Mouse (Mus musculus): Measurements from ENCODE around the gene Epb41.
A peak's percentile ranks its signal among the peaks of the same experiment; 100 is the strongest.

The Epb41 gene

DNA sequence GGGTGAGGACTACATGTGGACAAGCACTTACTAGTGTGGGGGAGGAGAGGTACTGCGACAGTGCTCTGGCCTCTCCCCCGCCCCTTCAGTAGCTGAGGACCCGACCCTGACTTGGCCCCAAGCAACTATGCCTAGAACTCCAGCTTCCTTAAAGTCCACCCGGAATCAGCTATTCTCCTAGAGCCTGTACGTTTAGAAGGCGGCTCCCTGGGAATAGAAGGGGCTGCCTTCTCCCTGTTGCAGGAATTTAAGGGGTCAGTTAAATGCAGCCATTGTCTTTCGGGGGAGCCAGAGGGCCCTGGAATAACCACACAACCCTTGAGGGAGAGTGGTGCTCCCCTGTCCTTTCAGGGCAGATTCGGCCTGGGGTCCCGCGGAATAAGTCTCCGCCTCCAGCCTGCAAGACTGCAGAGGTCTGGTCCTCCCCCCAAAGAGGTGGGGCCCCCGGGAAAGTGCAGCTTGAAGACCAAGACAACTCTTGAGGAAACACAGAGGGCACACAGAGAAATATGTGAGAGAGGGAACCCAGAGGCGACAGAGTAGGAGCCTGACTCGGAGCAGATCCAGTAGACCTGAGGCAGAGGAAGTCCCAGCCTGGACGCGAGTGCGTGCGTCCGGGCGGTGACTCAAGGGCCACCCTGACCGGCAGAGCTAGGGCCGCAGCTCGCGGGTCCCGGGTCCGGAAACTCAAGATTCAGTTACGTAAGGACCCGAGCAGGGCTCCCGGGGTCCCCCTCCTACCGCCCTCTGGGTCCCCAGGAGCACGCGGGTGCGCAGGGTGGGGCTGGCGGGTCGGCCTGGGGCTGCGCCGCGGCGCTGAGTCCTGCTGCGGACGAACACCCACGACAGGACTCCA, 816 bp downstream of the Epb41 start, which contains the start of gene Gm10300:
Gm10300 (plus strand) TSS at position 621 of the 856 bp plus-strand sequence.
- DNase-seq (ENCODE audit: low read depth, low spot score): no peak

- no peak for DNase-seq (ENCODE audit: low read depth, low spot score)
Measured at GRCm38 (mm10) chr4:132072946-132073345, 2.2 kb downstream of the Epb41 start.

DNA sequence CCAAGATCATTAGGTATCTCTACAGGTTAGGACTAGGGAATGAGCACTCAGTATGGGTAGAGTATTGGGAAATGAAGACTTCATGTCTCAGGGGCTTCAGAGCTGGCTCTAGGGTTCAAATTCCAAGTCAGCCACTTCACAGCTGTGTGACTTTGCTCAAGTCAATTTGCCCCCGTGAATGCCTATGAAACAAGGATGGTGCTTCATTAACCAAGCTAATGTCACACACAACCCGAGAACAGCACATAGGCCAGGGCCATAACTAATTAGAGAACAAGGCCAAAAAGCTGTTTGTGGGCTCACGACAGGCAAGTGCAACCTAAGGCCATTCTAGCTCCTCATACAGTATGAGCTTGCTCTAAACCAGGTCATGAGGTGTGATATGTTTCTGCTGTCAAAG, 3.0 kb downstream of the Epb41 start:
- no peak for DNase-seq (ENCODE audit: low read depth, low spot score)

- DNase-seq (ENCODE audit: low read depth, low spot score): no peak
Measured at GRCm38 (mm10) chr4:132071674-132072073, 3.4 kb downstream of the Epb41 start.

DNA sequence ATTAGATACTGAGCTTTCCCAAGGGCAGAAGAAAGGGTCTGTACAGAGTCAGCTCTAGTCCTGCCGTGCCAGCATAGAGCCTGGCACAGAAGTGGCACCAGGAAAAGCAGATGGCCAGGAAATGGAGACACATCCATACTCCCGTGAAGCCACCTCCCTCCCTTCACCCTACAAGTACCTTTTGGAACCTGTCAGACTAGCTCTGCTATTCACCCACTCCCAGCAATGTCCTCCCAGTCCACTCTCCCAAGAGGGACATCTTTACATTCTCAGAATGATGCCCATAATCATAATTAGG, 7.2 kb downstream of the Epb41 start:
- DNase-seq (ENCODE audit: low read depth, low spot score): no peak

DNA sequence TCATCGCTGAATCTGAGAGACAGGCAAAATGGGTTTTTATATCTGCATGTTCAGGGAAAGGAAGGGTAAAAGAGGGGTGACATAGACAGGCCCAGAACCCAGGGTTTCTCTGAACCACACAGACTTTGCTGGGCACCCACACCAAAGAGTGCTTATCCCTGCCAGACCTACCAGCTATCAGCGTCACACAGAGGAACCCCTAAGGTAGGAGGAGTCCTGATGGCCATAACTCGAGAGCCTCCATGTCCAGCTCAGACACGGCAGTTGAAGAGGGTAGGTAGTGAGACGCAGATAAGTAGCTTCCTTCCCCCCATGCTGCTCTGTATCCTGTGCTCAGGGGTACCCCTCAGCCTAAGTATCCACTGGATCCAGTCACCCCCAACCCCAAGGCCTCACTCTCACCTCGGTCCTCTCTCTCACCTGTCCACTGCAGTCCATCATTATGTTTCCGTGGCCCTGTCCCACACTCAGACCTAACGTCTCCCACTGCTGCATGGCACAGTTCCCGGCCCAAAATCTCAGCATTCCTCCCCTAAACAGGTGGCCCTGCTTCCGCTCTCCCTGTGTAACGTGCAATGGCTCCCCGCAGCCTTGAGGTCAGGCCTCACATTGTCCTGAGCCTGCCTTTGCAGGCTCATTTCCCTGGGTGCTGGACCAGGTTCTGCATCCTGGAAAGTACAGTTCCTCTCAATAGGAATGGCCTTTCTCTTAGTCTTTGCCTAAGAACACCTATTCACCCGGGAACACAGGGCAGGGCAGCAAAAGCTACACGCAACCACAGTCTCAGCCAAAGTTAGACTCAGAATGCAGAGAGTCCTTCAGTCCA, 7.8 kb downstream of the Epb41 start:
- DNase-seq (ENCODE audit: low read depth, low spot score): no peak

DNA sequence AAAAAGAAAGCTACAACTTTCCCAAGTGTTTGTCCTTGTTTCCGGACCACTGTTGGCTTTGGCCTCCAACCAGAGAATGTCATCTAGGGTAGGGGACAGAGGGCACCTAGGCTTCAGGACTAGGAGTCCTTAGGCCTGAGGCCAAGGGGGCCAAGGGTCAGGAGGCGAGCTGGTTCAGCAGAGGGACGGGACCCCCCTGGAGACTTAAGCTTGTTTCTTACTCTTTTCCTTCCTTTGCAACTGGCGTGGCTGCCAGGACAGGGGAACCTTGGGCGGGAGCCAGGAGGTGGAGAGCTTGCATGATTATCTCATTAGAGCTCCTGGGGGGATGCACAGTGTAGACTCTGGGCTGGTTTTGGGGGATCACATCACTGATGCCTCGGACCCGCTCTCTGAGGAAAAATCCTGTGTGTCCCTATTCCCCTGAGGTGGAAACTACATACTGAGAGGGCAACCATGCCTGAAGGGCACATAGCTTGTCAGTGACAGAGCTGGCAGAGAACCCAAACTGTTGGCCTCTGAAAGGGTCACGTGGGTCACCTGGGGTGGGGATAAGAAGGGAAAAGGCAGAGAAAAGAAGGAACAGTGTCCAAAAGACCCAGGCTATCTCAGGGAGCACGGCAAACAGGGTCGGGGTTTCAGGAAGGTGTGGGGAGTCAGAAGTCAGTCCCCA, 8.9 kb downstream of the Epb41 start:
- no peak for DNase-seq (ENCODE audit: low read depth, low spot score)

GRCm38 (mm10) chr4:132065578-132065977, 9.5 kb downstream of the Epb41 start:
- no peak for DNase-seq (ENCODE audit: low read depth, low spot score)

- DNase-seq (ENCODE audit: low read depth, low spot score): no peak
Measured at GRCm38 (mm10) chr4:132064550-132064949, 10.6 kb downstream of the Epb41 start.

DNA sequence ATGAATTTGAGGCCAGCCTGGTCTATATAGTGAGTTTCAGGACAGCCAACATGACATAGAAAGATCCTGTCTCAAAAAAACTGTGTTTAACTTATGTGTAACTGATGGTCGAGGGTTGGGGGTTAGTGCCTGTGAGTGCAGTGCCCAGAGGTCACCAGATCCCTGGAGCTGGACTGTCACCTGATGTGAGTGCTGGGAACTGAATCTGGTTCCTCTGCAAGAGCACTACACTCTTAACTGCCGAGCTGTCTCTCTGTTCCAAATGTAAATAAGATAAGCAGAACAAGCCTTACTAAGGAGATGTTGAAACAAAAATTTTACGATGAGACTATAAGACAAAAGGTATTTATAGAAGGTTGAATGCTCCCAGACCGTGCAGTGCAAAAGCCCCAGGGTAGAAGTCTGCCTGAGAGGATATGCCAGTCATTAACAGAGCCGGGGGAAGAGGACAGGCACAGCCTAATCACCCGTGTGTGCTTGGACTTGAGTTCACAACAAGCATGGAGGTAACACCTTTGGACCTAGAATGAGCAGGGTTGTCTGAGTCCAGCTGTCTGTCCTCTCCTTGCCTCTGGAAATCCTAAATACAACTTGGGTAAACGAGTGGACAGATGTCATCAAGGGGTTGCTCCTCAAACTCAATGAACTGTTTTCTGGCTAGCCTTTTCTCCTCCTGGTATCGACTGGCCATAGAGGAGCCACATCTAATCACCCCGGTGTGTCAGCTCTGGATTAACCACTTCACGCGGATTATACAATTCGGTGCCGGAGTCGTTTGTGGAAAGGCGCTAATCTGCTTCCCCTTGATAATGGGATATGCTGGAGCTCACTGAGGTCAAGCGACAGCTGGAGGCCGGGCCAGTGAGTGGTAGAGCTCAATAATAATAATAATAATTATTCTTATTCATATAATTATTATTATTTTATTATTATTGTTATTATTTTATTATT, 11.9 kb downstream of the Epb41 start:
- DNase-seq (ENCODE audit: low read depth, low spot score): no peak

GRCm38 (mm10) chr4:132062289-132062688, 12.8 kb downstream of the Epb41 start:
- DNase-seq (ENCODE audit: low read depth, low spot score): no peak

- DNase-seq (ENCODE audit: low read depth, low spot score): no peak
Measured at GRCm38 (mm10) chr4:132060040-132060832, 14.9 kb downstream of the Epb41 start.

DNA sequence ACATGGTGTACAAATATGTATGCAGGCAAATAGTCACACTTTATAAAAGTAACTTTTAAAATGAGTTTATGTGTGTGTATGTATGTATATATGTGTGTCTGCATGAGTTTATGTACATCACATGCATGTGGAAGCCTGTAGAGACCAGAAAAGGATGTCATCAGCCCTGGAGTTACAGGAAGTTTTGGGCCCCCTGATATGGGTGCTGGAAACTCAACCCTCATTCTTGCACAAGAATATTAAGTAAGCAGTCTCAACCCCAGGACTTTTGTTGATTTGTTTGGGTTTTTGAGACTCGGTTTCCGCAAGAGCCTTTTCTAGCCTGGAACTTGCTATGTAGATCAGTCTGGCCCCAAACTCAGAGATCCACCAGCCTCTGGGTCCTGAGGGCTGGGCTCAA, 15.6 kb downstream of the Epb41 start:
- no peak for DNase-seq (ENCODE audit: low read depth, low spot score)

- no peak for DNase-seq (ENCODE audit: low read depth, low spot score)
Measured at GRCm38 (mm10) chr4:132057311-132057710, 17.8 kb downstream of the Epb41 start.

DNA sequence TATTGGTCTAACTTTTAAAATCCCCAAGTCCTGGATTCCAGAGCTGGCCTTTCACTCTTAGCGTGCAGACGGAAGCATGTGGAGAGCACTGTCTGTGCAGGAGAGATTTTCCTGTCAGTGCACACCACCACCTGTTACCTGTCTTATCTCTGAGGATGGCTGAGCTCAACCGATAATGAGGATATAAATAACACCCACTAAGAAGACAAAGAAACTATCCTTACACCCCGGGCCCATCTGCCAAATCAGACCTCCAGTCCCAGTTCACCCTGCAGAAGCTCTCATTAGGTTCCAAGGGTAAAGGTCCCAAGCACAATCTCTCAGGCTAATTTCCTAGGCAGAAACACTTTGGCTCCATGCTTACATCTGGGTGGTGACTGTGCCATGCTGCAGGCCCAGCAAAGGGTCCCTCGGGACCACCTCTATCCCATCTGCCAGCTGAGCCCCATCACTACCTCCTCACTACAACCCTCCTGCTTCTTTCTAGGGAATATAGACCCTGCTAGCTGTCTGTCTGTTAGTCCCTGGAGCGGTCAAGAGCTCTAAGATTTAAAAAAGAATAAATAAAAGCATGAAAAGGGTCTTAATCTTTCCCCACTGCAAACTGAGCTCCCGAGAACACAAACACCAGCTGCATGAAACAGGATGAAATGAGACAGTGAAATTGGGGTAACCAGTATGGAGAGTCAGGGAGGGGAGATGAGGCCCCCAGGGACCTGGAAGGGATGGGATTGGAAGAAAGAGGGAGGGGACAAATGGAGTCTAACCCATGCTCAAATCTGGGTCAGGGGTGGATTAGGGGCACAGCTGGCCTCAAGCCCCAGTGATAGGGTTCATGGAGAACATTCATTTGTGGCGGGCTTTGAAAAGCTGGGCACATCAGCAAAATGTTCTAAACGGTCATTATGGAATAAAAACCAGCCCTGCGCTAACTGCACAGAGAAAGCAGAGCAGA, 23.5 kb downstream of the Epb41 start:
- no peak for DNase-seq (ENCODE audit: low read depth, low spot score)

DNA sequence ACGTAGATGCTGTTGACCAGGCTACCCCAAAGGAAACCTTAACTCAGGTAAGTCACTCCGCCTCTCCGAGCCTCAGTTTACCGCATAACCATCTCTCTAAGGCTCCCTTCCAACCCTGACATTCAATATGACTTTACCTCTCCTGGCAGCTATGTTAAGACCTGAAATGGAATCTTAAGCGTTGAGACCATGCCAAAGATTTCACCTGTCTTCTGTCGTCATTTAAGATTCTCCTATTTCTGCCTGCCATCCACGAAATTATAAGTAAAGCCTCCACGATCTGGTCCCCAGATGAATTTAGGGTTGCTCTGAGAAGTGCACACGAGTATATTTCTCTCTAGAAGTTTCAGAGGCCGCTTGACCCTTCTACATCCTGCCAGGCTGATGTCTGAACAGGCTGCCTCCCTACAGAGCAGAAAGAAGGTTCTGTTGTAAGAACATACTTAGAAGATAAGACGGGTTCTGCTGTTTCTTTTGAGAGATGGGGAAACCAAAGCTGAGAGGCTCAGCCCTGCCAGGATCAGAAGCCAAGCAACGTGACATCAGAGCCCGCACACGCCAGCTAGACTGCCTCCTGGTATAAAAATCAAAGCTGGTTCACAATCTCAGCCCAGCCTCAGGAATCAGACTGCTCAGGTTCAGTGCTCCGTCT, 25.4 kb downstream of the Epb41 start:
- no peak for DNase-seq (ENCODE audit: low read depth, low spot score)

GRCm38 (mm10) chr4:132048995-132049404, 26.1 kb downstream of the Epb41 start:
- DNase-seq (ENCODE audit: low read depth, low spot score): peak; percentile 96

Data from brain, embryonic 18.5 days (tissue).